Mouse (Mus musculus): ENCODE results near the gene Ppp1r14b. TPM values are rescaled to one million over a fixed set of nuclear protein-coding genes. Genes with fewer than 3 reads are reported as not detected.

Gene Ppp1r14b
- polyA plus RNA-seq, 1 experiment, result 340 TPM

- Histone ChIP-seq H3K36me3 (ENCODE audit: control insufficient read depth, insufficient read depth, low read length) (no peaks in the 10 kb centered on the region), H3K27me3 (ENCODE audit: control insufficient read depth, insufficient read depth, low read length) (no peaks in the 10 kb centered on the region), H3K4me1 (replicated peaks; ENCODE audit: control insufficient read depth, insufficient read depth, low read length) (peaks cover 16% of the 10 kb centered on the region), H3K27ac (ENCODE audit: control insufficient read depth, insufficient read depth, low read length) (no peak overlapping the region), H3K4me3 (ENCODE audit: control insufficient read depth, insufficient read depth, low read length) (no peak overlapping the region)
- TF ChIP-seq POLR2A (IDR thresholded peaks at IDR 0.05; ENCODE audit: control insufficient read depth, extremely low read depth, insufficient read depth, low read length, poor library complexity) (no peak), CTCF (IDR thresholded peaks at IDR 0.05; ENCODE audit: borderline replicate concordance, control insufficient read depth, extremely low read depth, insufficient read depth, low read length, poor library complexity) (no peak)
- WGBS, result 99% methylated on average over 6 of the region's 6 CpGs
- DNase-seq, result no peak
Measured at GRCm38 (mm10) chr19:6943709-6944108, 31.1 kb upstream of the Ppp1r14b start.

GRCm38 (mm10) chr19:6947742-6948141 lies 27.0 kb upstream of the Ppp1r14b start:
- DNase-seq, result no peak
- no peaks in the 10 kb centered on the region for H3K36me3 ChIP-seq (ENCODE audit: control insufficient read depth, insufficient read depth, low read length)

GRCm38 (mm10) chr19:6948186-6948585 lies 26.6 kb upstream of the Ppp1r14b start:
- Histone ChIP-seq H3K4me3 (ENCODE audit: control insufficient read depth, insufficient read depth, low read length) (no peak overlapping the region), H3K36me3 (ENCODE audit: control insufficient read depth, insufficient read depth, low read length) (no peaks in the 10 kb centered on the region), H3K4me1 (replicated peaks; ENCODE audit: control insufficient read depth, insufficient read depth, low read length) (peaks cover 20% of the 10 kb centered on the region), H3K27ac (ENCODE audit: control insufficient read depth, insufficient read depth, low read length) (no peak overlapping the region), H3K27me3 (ENCODE audit: control insufficient read depth, insufficient read depth, low read length) (no peaks in the 10 kb centered on the region)
- TF ChIP-seq POLR2A (IDR thresholded peaks at IDR 0.05; ENCODE audit: control insufficient read depth, extremely low read depth, insufficient read depth, low read length, poor library complexity) (no peak), CTCF (IDR thresholded peaks at IDR 0.05; ENCODE audit: borderline replicate concordance, control insufficient read depth, extremely low read depth, insufficient read depth, low read length, poor library complexity) (no peak)
- no peak for DNase-seq
- WGBS, result 80% methylated on average over 4 of the region's 4 CpGs

More at GRCm38 (mm10) chr19:6947742-6948141, 27.0 kb upstream of the Ppp1r14b start:
- H3K4me1 ChIP-seq (replicated peaks; ENCODE audit: control insufficient read depth, insufficient read depth, low read length), result peaks cover 19% of the 10 kb centered on the region
- H3K4me3 ChIP-seq (ENCODE audit: control insufficient read depth, insufficient read depth, low read length), result no peak overlapping the region
- no peaks in the 10 kb centered on the region for H3K27me3 ChIP-seq (ENCODE audit: control insufficient read depth, insufficient read depth, low read length)
- no peak overlapping the region for H3K27ac ChIP-seq (ENCODE audit: control insufficient read depth, insufficient read depth, low read length)
- TF ChIP-seq CTCF (IDR thresholded peaks at IDR 0.05; ENCODE audit: borderline replicate concordance, control insufficient read depth, extremely low read depth, insufficient read depth, low read length, poor library complexity), result no peak
- TF ChIP-seq POLR2A (IDR thresholded peaks at IDR 0.05; ENCODE audit: control insufficient read depth, extremely low read depth, insufficient read depth, low read length, poor library complexity), result no peak
- WGBS, result 88% methylated on average over 4 of the region's 4 CpGs

- TF ChIP-seq CTCF (IDR thresholded peaks at IDR 0.05; ENCODE audit: borderline replicate concordance, control insufficient read depth, extremely low read depth, insufficient read depth, low read length, poor library complexity), result no peak
- no peak for TF ChIP-seq POLR2A (IDR thresholded peaks at IDR 0.05; ENCODE audit: control insufficient read depth, extremely low read depth, insufficient read depth, low read length, poor library complexity)
- Histone ChIP-seq H3K27ac (ENCODE audit: control insufficient read depth, insufficient read depth, low read length) (no peak overlapping the region), H3K27me3 (ENCODE audit: control insufficient read depth, insufficient read depth, low read length) (no peaks in the 10 kb centered on the region), H3K36me3 (ENCODE audit: control insufficient read depth, insufficient read depth, low read length) (no peaks in the 10 kb centered on the region), H3K4me1 (replicated peaks; ENCODE audit: control insufficient read depth, insufficient read depth, low read length) (peaks cover 20% of the 10 kb centered on the region), H3K4me3 (ENCODE audit: control insufficient read depth, insufficient read depth, low read length) (no peak overlapping the region)
- WGBS, result 97% methylated on average over 5 of the region's 5 CpGs
- no peak for DNase-seq
Measured at GRCm38 (mm10) chr19:6949532-6949931, 25.2 kb upstream of the Ppp1r14b start.

GRCm38 (mm10) chr19:6949951-6950350 lies 24.8 kb upstream of the Ppp1r14b start:
- no peak overlapping the region for H3K4me3 ChIP-seq (ENCODE audit: control insufficient read depth, insufficient read depth, low read length)
- H3K4me1 ChIP-seq (replicated peaks; ENCODE audit: control insufficient read depth, insufficient read depth, low read length), result peaks cover 20% of the 10 kb centered on the region
- H3K36me3 ChIP-seq (ENCODE audit: control insufficient read depth, insufficient read depth, low read length), result no peaks in the 10 kb centered on the region
- WGBS, result 88% methylated on average over 5 of the region's 5 CpGs
- no peaks in the 10 kb centered on the region for H3K27me3 ChIP-seq (ENCODE audit: control insufficient read depth, insufficient read depth, low read length)
- TF ChIP-seq POLR2A (IDR thresholded peaks at IDR 0.05; ENCODE audit: control insufficient read depth, extremely low read depth, insufficient read depth, low read length, poor library complexity) (no peak), CTCF (IDR thresholded peaks at IDR 0.05; ENCODE audit: borderline replicate concordance, control insufficient read depth, extremely low read depth, insufficient read depth, low read length, poor library complexity) (no peak)
- H3K27ac ChIP-seq (ENCODE audit: control insufficient read depth, insufficient read depth, low read length), result no peak overlapping the region
- no peak for DNase-seq

GRCm38 (mm10) chr19:6950613-6951153 lies 24.1 kb upstream of the Ppp1r14b start:
- peak; percentile 47 for DNase-seq
- H3K36me3 ChIP-seq (ENCODE audit: control insufficient read depth, insufficient read depth, low read length), result no peaks in the 10 kb centered on the region

More at GRCm38 (mm10) chr19:6950613-6951153, 24.1 kb upstream of the Ppp1r14b start:
- no peak for TF ChIP-seq POLR2A (IDR thresholded peaks at IDR 0.05; ENCODE audit: control insufficient read depth, extremely low read depth, insufficient read depth, low read length, poor library complexity)
- no peak for TF ChIP-seq CTCF (IDR thresholded peaks at IDR 0.05; ENCODE audit: borderline replicate concordance, control insufficient read depth, extremely low read depth, insufficient read depth, low read length, poor library complexity)
- Histone ChIP-seq H3K4me3 (ENCODE audit: control insufficient read depth, insufficient read depth, low read length) (peak overlapping the region; percentile 70), H3K27ac (ENCODE audit: control insufficient read depth, insufficient read depth, low read length) (peak overlapping the region; percentile 73), H3K4me1 (replicated peaks; ENCODE audit: control insufficient read depth, insufficient read depth, low read length) (peaks cover 20% of the 10 kb centered on the region), H3K27me3 (ENCODE audit: control insufficient read depth, insufficient read depth, low read length) (no peaks in the 10 kb centered on the region)
- under 1% methylated on average over 28 of the region's 28 CpGs for WGBS
